Mouse (Mus musculus) gastrocnemius, adult 8-10 months (tissue): ENCODE measurements at regions not wholly inside any gene's neighbourhood (a gene's known extent, or its start where the extent isn't known, plus 50 kb on each side); places are given as distances from the start of the nearest gene placed in this dataset.
A peak's percentile ranks its signal among the peaks of the same experiment; 100 is the strongest.

Source experiments
- DNase-seq, 2 experiments: peaks; one replicate each; pipeline ENCODE4 v3.0.0; 2022; ENCODE audit warnings: low spot score in 2 of 2

DNA sequence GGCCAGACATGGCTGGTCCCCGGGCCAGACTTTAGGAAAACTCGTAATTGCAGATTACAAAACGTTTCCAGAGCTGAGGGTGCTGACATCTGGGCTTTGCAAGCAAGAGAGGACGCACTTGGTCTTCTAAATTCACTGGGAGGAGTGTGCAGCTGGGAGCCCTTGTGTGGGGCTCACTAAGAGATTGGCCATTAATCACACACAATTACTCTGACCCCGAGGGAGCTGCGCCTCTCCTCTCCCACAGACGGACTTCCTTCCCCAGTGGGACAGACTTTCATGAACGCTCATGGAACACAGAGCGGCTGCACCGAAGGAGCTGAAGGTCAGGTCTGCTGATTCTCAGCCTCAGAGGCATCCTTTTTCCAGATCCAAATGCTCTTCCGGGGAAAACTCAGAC, 407.2 kb downstream of the Med13l start:
- no peak for DNase-seq

DNA sequence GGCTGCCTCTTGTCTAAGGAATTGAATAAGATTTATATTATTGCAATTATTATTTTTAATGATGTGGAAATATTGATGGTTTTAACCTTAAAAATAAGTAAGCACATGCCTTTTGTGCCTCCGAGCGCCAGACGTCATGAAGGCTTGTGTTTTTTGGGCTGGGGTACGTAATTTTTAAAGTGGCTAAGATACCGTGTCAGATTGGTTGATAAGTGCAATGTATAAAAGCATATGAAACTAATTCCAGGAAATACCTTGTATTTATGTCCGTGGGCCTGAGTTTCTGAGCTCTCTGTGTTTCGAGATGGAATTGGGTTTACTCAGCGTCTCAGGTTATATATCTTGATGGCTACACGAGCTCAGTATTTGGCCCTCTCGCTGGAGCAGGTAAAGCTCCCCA, 414.7 kb downstream of the Med13l start:
- DNase-seq: no peak

DNA sequence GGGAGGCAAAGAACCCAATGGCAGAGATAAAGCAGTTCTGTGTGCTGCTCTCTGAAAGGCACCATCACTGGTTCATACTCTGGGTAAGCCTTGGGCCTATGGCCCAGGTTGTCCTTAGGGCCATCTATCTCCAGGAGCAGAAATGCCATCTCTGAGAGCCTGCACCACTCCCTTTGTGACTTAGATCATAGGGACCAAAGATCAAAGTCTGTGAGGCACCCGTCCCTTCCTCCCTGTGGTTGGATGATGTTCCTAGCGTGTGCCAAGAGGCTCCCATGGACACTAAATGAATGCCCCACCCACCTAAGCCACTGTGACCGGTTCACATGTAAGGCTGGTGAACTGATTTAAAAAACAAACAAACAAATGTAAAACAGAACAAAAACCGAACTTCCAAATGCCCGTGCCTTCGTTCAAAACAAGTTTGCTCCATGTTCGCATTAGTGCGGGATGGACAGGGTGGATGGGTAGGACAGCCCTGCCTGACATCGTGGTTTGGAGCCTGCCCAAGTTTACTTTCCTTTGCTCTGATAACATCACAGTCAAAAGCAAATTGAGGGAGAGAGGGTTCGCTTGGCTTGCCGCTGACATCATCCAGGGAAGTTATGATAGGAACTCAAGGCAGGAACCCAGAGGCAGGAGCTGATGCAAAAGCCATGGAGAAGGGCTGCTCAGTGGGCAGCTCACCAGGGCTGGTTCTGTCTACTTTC, 418.6 kb downstream of the Med13l start:
- DNase-seq: no peak

DNA sequence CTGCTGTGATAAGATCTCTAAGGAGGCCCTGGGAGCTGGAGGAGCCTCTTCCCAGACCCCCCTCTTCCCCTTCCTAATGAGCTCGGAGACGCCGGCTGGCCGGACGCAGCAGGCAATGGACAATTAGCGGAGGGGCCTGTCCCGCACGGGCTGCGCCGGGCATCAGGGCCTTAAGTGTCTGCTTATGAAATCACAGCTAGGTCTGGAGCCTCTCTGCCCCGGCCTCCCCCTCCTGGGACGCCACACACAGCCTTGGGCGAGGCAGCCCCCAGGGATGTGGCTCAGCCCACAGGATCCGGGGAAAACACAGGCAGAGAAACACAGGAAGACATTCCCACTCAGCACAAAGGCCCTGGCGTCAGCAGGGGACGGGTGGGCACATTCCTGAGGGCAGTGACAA, 420.6 kb downstream of the Med13l start:
- DNase-seq: peak; percentile 8 to 19

DNA sequence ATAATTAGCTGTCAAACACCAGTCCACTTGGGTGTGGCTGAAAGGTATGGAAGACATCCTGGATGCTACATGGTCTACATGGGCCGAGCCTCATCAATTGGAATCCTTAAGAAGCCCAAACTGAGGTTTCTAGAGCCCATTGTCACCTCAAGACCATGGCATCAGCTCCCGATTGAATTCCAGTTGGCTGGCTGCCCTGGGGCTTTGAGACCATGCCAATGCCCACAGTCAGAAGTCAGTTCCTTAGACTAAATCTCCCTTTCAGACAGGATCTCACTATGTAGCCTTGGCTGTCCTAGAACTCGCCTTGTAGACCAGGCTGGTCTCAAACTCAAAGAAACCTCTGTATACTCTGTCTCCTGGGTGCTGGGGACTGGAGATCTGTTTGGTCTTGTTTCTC, 423.8 kb downstream of the Med13l start:
- DNase-seq: no peak

DNA sequence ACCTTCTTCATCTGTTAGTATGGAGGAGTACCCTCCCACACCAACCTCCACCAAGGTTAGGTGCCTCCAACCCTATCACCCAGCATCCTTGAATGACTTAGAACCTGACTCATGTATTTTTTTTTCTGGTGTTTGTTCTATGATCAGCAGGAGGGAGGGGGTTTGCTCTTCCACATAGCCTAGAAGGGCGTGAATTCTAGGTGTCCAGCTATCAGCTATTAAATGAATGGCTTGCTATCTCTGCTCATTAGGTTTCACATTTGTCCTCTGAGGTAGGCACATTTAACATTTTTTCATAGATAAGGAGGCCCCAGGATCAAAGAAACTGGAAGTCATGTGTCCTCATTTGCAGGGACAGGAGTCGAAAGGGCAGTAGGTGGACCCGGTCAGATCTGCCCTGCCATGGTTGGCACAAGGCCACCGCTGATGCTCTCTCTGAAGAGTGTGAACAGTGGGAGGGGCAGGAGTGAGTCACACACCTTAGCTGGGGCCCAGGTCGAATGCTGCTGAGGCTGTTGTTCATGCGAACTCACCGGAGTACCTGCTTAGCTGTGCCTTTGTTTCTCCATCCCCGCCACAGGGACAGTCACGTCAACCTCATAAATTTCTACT, 424.4 kb downstream of the Med13l start:
- no peak for DNase-seq

DNA sequence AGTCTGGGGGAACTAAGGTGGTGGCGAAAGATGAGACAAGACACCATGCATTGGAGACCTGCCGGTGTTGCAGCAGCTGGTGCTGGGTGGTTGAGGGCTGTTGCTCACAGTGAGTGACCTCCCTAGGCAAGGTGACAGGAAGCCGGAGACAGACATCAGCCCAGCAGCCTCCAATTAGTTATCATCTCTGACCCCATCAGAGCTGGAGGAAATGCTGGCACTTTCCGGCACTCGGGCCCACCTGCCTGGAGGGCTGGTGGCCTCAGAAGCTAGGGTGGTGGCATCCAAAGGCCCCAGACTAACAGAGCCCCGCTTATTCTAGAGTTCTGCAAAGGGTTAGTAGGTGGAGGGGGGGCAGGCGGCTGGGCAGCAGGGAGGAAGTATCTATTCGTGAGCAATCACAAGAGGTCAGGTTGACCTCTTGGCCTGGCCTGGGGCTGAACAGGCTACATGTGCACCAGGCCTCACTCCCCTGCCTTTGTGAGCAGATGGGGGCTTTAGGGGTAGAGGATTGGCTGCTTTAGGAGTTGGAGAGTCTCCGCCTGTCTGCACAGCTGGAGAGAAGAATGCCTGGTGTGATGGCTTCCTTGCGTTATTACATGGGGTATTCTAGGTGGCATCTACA, 427.0 kb downstream of the Med13l start:
- DNase-seq: no peak

DNA sequence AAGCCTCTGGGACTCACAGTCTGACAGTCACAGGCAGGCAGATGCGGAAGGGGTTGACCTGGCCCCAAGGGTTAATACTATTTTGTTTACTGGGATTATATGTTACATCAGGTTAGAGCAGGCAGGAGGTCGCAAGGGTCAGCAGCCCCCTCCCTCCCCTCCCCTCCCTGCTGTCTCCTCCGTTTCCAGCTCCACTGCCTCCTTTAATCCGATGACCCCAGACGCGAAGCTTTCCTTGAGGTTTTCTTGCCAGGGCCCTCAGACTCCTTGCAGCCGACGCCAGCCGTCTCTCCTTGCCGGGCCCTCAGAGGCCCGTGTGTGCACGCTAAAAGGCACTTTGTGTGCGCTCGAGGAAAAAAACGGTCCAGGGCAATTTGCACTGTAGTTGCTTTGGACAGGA, 438.6 kb downstream of the Med13l start:
- DNase-seq: no peak

DNA sequence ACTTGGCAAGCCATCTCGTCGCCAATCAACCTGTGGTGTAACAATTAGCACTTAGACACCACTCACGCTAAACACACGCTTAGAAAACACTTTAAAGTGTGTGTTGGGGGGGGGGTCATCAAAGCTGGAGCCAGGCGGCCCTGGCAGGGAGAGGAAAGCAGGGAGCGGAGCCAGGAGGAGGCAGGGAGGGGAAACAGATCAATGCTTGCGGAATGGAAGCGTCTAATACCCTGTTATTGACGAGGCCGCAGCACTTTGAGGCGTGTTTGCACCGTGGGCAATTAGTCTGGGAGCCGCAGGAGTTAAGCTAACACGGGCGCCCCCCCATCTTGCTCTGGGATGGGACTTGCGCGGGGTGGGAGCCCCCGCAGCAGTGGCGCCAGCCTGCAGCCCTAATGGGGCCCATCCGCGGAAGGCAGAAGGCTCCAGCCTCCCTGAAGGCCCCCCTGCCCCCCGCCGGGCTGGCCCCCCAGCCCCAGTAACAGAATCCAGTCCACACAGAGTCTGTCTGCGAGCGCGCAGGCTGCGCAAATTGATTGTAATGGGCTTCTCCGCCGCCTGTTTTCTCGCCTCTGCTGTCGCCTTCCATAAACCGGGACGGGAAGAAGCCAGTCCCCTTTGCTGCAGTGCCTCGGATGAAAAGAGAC, 445.5 kb downstream of the Med13l start:
- no peak for DNase-seq

DNA sequence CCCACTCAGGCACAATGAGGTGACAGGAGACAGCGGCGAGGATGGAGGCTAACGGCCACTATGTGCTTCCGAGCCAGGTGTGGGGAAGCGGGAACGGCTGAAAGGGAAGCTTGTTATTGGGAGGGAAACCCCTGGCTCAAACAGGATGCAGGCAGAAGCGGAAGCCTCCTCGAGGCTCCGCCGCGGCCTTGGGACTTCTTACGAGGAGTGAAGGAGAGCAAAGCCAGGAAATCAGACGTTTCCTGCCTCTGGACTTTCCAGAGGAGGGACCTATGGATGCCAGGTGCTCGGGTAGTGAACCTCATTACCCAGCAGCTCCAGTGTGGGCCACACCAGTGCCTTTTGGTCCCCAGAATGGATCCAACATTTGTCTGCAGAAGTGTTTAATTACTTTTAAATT, 449.6 kb downstream of the Med13l start:
- no peak for DNase-seq

DNA sequence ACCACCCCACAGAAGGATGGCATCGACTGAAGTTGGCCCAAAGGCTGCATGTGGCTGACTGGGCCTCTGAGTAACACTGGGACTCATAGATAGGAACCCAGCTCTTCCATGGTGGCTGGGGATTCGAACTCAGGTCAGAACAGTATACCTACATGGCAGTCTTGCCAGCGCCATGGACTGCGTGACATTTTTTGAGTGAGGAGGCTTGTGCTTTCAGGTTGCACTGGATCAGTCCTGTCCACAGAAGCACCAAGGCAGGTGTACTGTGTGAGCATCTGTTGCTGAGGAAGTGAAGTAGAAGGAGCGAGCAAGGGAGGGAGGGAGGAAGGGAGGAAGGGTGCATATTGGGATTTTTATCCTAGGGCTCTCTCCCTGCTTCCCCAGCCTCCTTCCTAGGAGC, 454.7 kb downstream of the Med13l start:
- DNase-seq: no peak

DNA sequence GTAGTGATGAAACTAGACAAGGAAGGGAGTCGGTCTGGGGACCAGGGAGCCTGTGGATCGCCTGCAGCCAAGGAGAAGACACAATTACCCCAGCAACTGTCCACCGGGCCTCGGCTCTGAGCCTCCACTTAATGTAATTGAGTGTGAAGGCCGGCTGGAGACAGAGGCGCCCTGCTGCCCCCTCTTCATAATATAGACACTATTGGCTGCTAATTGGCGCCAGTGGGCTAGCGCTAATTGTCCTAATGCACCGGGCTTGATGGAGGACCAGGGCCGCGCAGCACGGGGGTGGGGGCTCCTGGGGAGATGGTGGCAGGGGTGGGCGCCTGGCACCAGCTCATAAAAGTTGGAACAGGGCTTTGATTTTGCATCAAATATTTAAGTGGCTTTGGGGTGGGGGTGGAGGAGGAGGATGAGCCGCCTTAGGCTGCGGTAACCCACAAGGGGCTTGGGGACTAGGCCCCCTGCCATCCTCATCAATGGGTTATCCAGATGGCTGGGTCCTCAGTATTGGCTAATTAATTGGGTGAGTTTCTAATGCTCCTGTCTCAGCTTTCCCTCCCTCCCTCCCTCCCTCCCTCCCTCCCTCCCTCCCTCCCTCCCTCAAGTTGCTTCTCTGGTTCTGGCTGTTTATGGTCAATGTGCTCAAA, 455.3 kb downstream of the Med13l start:
- DNase-seq: no peak

DNA sequence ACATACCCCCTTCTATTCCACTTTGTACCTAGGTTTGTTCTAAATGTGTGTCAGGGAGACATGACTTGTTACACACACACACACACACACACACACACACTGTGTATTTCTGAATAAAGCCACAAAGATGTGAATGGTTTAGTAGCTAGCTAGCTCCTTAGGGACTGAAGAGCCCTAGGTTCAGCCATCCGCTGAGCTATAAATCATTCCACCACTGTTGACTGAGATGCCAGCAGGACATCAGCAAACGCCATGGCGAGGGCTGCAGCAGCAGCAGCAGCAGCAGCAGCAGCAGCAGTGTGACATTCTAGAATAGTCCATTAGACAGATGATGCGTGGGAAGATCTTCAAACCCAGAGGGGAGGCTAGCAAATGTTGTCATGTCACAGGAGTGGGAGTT, 455.9 kb downstream of the Med13l start:
- no peak for DNase-seq

DNA sequence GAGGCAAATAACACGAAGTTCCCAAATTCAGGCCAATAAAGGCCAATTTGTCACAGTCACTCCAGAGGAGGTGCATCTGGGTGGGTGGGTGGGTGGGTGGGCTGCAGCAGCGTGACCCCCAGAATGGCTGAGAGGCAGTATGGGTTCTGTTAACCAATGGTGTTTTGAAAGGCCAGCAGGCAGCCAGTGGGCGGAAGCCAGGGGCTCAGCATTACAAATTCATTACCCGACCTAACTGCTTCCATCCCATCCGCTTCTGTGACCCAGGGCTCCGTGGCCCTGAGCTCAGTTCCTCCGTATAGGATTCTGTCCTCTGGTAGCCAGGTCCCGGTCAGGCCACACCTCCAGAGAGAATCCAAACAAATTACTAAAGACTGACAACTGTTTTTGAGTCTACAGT, 463.5 kb downstream of the Med13l start:
- DNase-seq: no peak

DNA sequence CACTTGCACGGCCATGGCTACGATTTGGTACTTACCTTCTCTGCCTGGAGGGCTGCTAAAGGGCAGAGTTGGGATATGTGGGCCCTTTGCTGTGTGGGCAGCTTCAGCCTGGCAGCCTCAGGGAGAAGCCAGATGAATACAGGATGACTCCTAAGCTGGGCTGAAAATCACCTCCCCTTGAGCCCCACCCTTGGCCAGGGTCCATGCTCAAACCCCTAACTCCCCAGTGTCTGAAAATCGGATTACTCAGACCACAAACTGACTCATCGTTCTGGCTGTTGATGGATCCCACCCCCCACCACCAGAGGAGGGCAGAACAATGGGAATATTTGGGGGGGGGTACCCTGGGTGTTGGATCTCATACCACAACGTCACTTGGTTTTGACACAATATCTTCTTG, 471.6 kb downstream of the Med13l start:
- DNase-seq: no peak

DNA sequence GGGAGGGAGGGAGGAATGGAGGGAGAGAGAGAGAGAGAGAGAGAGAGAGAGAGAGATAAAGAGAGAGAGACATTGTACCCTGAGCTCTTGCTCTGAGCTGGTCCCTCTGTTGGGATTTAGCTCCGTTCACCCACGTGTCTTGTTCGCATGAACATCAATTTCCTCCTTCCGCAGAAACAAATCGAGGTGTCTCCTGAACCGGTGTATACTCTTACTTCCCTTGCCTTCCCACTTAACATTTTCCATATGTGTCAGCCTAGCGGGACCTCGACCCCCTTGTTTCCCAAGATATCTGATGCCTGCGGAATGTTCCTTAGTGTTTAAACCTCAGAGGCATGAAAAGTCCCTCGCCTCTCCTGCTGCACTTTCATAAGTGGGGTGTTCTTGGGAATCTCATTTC, 484.1 kb downstream of the Med13l start:
- DNase-seq: no peak

DNA sequence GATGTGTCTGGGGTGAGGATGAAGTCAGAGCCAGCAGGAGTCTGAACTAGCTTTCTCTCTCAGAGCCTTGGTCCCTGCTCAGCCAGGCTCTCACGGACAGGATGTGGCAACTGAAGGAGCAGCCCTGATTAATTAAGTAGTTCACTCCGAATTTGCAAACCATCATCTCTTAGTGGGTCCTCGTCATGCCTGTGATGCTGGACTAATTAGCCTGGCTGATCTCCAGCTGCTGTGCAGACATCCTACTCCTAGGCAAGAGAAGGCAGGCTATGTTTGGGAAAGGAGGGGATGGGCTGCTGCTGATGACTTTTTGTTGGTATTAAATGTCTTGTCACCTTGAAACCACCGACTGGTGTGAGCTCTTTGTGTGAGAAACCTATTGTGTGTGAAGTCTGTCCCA, 487.1 kb downstream of the Med13l start:
- DNase-seq: no peak

DNA sequence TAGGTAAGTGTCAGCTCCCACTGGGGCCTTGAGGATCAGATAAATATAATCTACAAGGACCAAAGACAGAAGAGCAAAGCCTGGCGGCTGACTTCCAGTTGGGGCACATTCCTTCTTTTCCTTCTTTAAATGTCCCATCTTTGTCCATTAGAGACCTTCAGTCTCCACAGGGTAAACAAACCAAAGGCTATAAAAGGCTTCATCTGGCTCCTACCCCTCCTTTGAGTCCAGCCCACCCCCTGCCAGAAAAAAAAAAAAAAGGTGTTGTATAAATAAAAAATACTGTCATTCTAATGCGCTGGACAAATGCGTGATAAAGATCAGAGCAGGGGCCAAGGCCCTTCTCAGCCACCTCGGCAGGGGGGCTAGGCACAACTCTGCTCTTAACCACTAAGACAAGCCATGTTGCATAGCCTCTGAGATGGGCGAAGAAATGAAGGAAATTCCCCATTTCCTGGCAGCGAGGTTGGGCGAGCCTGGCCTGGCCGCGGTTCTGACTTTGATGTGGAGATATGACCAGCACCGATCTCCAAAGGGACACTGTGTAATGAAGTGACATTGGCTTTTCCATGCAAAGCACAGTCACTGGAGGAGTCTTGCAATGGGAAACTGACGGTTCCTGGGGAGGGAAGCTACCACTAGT, 492.0 kb downstream of the Med13l start:
- no peak for DNase-seq

DNA sequence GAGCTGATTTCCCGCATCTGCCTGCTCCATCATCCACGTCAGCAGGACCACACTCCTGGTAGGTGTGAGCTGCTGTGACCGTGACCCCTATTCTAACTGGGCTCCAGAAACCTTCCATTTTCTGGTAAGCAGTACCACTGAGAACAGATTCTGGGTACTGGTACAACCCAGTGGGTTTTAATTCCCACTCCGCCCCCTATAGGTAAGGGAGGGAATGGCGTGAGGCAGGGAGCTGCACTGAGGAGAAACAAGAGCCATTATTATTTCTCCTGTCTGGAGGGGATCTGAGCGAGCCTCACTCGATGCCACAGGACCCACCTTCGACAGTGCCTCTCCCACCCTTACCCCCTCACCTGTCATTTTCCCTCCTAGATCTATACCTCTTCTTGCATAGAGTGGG, 493.3 kb downstream of the Med13l start:
- no peak for DNase-seq

DNA sequence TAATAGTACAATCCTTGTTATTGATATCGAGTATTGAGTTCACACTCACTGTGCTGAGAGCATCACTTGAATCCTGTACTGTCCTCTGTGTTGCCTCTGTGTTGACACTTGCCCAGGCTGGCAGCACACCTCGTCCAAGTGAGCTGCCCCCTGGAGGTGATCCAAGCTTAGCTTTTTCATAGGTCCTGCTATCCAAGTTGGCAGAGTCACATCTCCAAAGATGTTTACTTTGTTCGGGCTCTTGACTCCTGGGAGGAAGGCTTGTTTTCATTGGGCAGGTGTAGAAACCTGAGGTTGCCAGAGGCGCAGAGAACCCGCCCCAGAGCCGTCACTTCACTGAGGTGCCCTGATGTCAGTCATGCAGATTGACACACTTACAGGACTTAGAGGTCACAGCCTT, 493.9 kb downstream of the Med13l start:
- DNase-seq: no peak

DNA sequence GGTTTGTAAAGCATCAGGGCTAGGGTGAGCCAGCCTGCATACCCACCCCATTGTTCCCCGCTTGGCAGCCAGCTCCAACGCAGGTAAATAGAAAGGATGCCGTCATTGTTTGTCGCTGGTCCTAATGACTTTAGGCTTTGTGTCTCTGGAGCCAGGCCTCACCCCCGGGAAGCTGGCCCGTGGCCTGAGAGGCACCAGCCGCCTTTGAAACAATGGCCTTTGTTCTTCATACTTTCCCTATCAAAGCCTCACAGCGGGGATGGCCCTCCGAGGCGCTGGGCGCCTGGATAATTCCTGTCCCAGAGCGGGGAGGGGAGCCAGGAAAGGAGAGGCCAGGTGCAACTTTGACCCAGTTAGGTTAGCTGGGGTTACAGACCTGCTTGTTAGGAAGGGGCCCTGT, 495.0 kb downstream of the Med13l start:
- peak in 1 of 2 experiments; percentile 16 for DNase-seq

DNA sequence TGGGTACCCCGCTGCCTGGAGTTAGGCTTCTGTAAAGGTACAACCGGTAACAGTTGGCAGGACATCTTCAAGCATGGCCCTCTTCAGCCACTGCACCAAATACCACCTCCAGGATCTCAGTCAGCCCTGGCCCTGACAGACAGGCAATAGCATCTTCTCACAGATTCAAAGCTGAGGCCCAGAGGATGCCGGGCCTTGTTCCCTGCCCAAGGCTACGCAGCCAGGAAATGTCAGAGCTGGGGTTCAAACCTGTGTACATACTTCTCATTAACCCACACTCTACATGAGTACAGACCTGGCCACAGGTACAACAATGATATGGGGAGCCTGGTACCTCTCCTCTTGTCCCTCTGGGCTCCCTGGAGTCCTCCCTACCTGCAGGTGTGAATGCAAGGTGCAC, 497.3 kb downstream of the Med13l start:
- no peak for DNase-seq
